Mouse (Mus musculus): ENCODE measurements around the gene Impad1. TPM values are rescaled to one million over a fixed set of nuclear protein-coding genes. Genes with fewer than 3 reads are reported as not detected.
A peak's percentile ranks its signal among the peaks of the same experiment; 100 is the strongest.

Impad1 gene
- total RNA-seq (2017) = 46.3 and 57.3 TPM in 2 replicates

DNA sequence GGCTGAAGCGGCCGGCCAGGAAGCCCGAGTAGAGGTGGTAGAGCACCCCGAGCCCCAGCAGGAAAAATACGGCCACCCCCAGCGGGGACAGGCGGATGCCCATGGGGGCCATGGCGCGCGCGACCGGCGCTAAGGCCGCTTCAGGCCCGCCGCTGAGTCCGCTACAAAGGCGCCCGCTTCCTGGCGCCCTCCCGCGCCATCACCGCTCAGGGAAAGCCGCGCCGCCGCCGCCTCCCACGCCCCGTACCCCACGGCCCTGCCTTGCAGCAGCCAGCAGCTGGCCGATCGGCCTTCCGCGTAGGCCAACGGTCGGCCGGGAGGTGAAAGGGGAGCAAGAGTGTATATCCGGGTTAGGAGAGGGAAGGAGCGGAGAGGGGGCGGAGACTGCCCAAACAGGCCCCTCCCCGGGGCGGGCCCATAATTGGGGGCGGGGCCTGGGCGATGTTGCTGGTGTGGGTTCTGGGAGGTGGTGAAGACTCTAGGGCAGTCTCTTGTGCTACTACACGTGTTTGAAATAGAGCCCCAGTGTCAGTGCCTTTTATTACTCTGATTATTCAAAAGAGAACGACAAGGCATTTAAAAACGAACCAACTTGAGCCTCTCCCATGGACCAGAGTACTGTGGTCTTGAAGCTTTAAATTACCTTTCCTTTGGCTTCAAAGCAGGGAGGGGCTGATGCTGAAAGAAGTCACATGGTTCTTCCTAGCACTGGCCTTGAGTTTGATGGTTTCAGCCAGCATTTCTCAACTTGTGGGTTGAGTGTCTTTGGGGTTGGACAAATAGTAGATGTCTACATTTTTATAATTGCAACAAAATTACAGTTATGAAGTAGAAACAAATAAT, at the start of gene Impad1:
Gene Impad1, minus strand, starts transcription at position 364 of the 843 bp plus-strand sequence.
- ATAC-seq (replicated peaks; ENCODE audit: low read depth, poor library complexity, severe bottlenecking) = peak; percentile 93

DNA sequence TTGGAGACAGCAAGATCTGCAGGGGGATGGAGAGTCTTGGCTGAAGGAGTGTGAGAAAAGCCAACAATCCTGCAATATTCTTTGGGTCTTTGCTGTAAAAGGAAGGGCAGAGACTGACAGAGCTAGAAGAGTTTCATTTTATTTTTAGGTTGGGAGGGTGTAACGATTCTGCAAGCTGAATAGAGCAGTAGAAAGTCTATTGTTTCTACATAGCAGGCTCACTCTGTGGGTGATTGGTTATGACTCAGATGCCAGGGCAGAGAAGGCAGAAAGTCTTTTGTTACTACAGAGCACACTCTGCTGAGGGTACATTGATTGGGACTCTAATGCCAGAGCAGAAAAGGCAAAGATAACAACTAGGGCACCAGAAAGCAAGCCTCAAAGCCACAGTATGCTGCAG, 47.0 kb upstream of the Impad1 start:
- no peak for ATAC-seq (replicated peaks; ENCODE audit: low read depth, poor library complexity, severe bottlenecking)

DNA sequence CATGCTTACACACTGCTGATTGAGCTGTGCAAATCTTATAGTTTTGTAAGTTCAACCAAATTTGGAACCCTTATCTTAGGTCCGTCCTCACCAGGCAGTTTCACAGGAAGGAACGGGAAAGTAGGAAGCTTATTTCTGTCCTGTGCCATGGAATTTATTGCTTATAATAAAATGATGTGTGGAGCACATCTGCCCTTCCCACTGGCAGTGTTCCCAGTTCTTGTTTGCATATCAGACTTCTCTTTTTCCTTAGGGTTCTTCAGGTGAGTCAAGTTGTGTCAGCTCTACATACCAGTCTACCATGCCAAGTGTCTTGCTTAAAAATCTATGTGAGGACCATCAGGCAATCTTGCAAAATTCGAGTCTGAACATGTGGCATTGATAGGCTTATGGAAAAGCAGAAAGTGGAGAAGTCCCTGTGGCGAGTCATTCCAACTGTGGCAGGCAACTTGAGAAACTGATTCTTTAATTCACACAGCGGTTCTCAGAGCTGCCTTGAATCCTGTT, 40.7 kb upstream of the Impad1 start:
- ATAC-seq (replicated peaks; ENCODE audit: low read depth, poor library complexity, severe bottlenecking) = no peak

GRCm38 (mm10) chr4:4828131-4828530, 35.0 kb upstream of the Impad1 start:
- no peak for ATAC-seq (replicated peaks; ENCODE audit: low read depth, poor library complexity, severe bottlenecking)

DNA sequence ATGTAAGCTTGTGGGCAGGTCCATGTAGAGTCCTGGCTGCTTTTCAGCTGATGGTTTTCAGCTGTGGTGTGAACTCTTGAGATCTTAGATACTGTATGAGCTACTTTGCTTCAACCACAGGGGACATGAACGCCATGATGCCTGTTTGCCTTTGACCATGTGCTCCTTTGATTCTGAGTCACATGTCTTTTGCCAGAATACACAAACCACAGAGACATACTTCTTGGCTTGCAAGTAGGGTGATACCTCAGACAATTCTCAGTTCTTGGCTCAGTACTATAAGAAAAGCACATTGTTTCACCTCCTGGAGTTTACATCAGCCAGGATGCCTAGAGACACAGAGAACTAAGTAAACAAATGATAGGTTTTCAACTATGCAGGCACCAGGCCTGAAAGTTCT, 29.0 kb upstream of the Impad1 start:
- ATAC-seq (replicated peaks; ENCODE audit: low read depth, poor library complexity, severe bottlenecking) = no peak

DNA sequence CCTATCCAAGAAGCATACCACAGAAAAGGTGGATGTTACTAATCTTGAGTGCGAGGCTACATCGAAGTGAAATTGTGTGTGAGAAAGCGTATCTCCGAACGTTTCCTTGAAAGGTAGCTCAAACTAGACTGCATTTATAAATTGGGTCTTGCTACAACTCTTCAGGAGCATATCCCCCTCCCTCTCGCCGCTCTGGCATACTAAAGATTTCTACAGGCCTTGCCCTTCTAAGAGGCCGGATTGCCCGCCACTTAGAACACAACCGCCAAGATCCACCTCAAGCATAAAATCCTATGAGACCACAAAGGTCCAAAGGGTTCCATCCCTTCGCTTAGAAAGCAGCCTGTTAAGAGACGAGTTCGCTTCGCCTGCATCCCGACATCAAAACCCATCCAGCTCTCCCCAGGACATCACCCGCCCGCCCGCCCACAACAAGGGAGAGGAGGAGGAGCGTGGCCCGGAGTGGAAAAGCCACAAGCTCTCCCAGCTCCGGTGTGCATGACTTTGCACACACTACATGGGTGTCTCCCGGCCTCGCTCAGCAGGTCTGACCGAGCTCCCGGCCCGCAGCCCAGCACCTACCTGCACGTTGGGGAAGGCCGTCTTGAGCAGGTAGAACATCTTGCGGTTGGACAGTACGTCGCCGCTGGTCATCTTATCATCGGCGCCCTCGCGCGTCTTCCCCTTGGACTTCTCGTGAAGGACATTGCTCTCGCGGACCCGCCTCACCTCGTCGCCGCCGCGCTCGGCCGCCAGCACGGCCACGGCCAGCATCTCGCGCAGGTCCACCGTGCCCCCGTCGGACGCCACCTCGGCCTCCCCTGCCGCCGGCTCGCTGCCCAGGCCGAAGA, 789 bp downstream of the Impad1 start:
- peak; percentile 62 for ATAC-seq (replicated peaks; ENCODE audit: low read depth, poor library complexity, severe bottlenecking)

DNA sequence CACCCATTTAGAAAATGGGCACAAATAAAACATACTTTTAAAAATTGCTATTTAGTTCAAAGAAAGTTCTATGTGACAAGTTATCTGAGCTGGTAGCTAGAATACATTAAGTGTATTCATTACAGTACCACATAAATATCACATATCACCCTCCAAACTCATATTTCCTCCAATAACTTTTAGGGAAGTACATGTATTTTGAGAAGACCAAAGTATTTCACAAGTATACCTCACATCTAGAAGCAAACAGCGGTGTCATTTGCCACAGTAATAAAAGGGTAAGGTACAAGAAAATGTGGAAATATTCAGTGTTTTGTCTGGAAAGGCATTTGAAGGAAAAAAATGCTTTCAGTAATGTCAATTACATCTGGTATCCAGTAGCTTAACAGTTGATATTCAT, 2.0 kb downstream of the Impad1 start:
- 0 out of 2 replicates have a peak, but pooled peaks have one; percentile 10 for ATAC-seq (replicated peaks; ENCODE audit: low read depth, poor library complexity, severe bottlenecking)

DNA sequence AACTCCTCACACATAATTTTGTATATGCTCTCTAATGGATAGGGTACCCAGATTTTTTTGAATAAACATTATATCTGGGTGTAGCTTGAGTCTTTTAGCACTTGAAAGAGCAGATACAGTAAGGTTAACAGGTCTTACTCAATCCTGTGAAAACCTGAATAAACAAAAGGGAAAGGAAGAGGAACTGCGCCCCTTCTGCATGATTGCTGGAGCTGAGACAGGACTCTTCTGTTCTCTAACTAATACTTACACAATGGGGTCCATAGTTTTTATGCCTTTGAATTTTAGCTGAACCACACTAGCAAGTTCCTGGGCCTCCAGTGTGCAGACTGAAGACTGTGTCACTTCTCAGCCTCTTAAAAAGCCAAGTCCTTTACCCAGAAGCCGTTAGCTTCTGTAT, 8.0 kb downstream of the Impad1 start:
- ATAC-seq (replicated peaks; ENCODE audit: low read depth, poor library complexity, severe bottlenecking) = 0 out of 2 replicates have a peak, but pooled peaks have one; percentile 24

- ATAC-seq (replicated peaks; ENCODE audit: low read depth, poor library complexity, severe bottlenecking) = no peak
Observed at GRCm38 (mm10) chr4:4784305-4784704, 8.8 kb downstream of the Impad1 start.

DNA sequence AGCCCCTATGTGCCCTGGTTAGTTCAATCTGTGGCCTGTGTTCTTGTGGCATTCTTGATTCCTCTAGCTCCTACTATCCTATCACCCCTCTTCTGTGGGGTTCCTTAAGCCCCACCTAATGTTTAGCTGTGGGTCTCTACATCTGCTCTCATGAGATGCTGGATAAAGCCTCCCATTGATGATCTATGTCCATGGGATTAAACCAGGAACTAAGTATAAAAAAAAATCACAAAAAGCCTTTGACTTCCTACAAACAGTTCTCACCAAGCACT, 9.5 kb downstream of the Impad1 start:
- ATAC-seq (replicated peaks; ENCODE audit: low read depth, poor library complexity, severe bottlenecking) = no peak

- ATAC-seq (replicated peaks; ENCODE audit: low read depth, poor library complexity, severe bottlenecking) = 0 out of 2 replicates have a peak, but pooled peaks have one; percentile 50
Observed at GRCm38 (mm10) chr4:4782882-4783685, 10.1 kb downstream of the Impad1 start.

DNA sequence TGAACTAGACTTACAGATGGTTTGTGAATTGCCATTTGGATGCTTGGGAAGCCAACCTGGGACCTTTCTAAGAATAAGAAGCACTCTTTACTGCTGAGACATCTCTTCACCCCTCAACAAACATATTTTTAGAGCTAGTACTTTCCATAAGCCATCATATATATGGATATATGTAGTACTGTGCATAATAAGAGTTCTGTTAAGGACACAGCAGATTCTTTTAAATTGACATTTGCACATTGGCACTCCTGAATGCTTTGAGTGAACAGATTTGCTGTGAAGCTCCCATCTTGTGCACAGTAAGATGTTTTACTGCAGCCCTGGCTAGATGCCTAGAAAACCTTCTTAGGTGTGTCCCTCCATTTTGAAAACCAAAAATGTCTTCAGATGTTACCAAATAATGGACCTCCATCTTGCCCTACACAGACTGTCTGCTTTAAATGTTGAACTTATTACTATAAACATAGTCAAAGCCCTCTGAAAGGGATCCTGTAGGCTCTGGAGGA, 13.8 kb downstream of the Impad1 start:
- no peak for ATAC-seq (replicated peaks; ENCODE audit: low read depth, poor library complexity, severe bottlenecking)

GRCm38 (mm10) chr4:4771523-4772114, 21.5 kb downstream of the Impad1 start:
- ATAC-seq (replicated peaks; ENCODE audit: low read depth, poor library complexity, severe bottlenecking) = peak; percentile 79

GRCm38 (mm10) chr4:4765806-4766205, 27.3 kb downstream of the Impad1 start:
- ATAC-seq (replicated peaks; ENCODE audit: low read depth, poor library complexity, severe bottlenecking) = no peak

DNA sequence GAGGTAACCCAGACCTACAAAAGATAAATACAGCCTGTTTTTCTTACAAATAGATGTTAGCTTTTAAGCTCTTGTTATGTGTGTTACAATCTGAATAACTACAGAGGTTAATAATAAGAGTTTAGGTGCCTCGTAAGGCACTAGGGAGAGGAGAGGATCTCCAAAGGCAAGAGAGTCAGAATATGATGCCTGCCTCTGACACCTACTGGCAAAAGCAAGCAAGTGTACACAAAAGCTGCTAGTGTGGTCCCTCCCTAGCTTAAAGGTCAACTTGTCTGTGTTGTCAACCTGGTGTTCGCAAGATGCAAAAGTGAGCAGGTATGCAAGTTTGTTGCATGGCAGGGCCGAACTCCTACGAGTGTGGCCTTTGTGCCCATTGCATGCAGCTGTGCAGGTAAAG, 34.8 kb downstream of the Impad1 start:
- ATAC-seq (replicated peaks; ENCODE audit: low read depth, poor library complexity, severe bottlenecking) = 0 out of 2 replicates have a peak, but pooled peaks have one; percentile 56

GRCm38 (mm10) chr4:4729427-4729826, 63.7 kb downstream of the Impad1 start:
- ATAC-seq (replicated peaks; ENCODE audit: low read depth, poor library complexity, severe bottlenecking) = peak; percentile 71; the same call in 1 of the 2 replicates

- ATAC-seq (replicated peaks; ENCODE audit: low read depth, poor library complexity, severe bottlenecking) = no peak
Observed at GRCm38 (mm10) chr4:4726241-4726776, 66.8 kb downstream of the Impad1 start.

- ATAC-seq (replicated peaks; ENCODE audit: low read depth, poor library complexity, severe bottlenecking) = no peak
Observed at GRCm38 (mm10) chr4:4723821-4724220, 69.3 kb downstream of the Impad1 start.

- ATAC-seq (replicated peaks; ENCODE audit: low read depth, poor library complexity, severe bottlenecking) = no peak
Observed at GRCm38 (mm10) chr4:4722081-4722480, 71.1 kb downstream of the Impad1 start.
